Mouse (Mus musculus): ENCODE data around the gene Usp37.

- TF ChIP-seq CTCF (IDR thresholded peaks at IDR 0.05; ENCODE audit: low read depth) (no peak), EP300 (optimal IDR thresholded peaks at IDR 0.05) (no peak)
Measured at GRCm38 (mm10) chr1:74423147-74423546, 120.9 kb downstream of the Usp37 start.

All from stomach, postnatal 0 days (tissue).